ENCODE assay signal across 14 mouse cellular contexts in genomic region chr12:111608015-111608414, GRCm38 (mm10).
"Had no signal": no experiment of that assay in that cellular context is flagged by ENCODE, and none has a peak within 500 bp of the region (broad histone marks: within the 10 kb centered on the region; RNA-seq: fewer than 3 reads in every experiment).

No protein-coding gene starts in this region.

- H3K27ac ChIP-seq: kidney, postnatal 0 days; limb, embryonic 13.5 days; liver, embryonic 14.5 days; midbrain, embryonic 10.5 days; neural tube, embryonic 13.5 days had no signal

- H3K4me3 ChIP-seq: limb, embryonic 13.5 days; midbrain, embryonic 10.5 days; neural tube, embryonic 13.5 days had no signal

- H3K4me2 ChIP-seq: limb, embryonic 13.5 days; neural tube, embryonic 13.5 days had no signal

- H3K4me1 ChIP-seq: limb, embryonic 13.5 days had no signal

- DNase-seq: kidney, postnatal 36 days; left cerebral cortex, postnatal 4 days; lung, adult 18-20 months; lung, postnatal 4 days; right cerebral cortex, adult 18-20 months; right cerebral cortex, postnatal 25 days; thymus, postnatal 36 days had no signal

- H3K27me3 ChIP-seq: limb, embryonic 13.5 days; neural tube, embryonic 13.5 days had no signal

- H3K9me3 ChIP-seq: limb, embryonic 13.5 days; midbrain, embryonic 10.5 days; neural tube, embryonic 13.5 days had no signal

- ATAC-seq: lung, postnatal 0 days; midbrain, embryonic 16.5 days had no signal

- H3K9ac ChIP-seq: limb, embryonic 13.5 days; liver, embryonic 14.5 days; neural tube, embryonic 13.5 days had no signal
